Mouse (Mus musculus): ENCODE results near the gene Tead3.

The Tead3 gene

GRCm38 (mm10) chr17:28308297-28309195 is 42.1 kb downstream of the Tead3 start:
- peak; percentile 83 to 92 for DNase-seq (ENCODE audit: low spot score in 2 of 2)

- no peak for DNase-seq (ENCODE audit: low spot score in 2 of 2)
Measured at GRCm38 (mm10) chr17:28305172-28305571, 45.4 kb downstream of the Tead3 start.

GRCm38 (mm10) chr17:28300850-28301249 is 49.8 kb downstream of the Tead3 start:
- no peak for DNase-seq (ENCODE audit: low spot score in 2 of 2)

GRCm38 (mm10) chr17:28300323-28300722 is 50.3 kb downstream of the Tead3 start:
- DNase-seq (ENCODE audit: low spot score in 2 of 2), result no peak

- no peak for DNase-seq (ENCODE audit: low spot score in 2 of 2)
Measured at GRCm38 (mm10) chr17:28299669-28300320, 50.8 kb downstream of the Tead3 start.

- no peak for DNase-seq (ENCODE audit: low spot score in 2 of 2)
Measured at GRCm38 (mm10) chr17:28298888-28299287, 51.7 kb downstream of the Tead3 start.

- DNase-seq (ENCODE audit: low spot score in 2 of 2), result no peak
Measured at GRCm38 (mm10) chr17:28294449-28295333, 55.9 kb downstream of the Tead3 start.

- DNase-seq (ENCODE audit: low spot score in 2 of 2), result no peak
Measured at GRCm38 (mm10) chr17:28293716-28294115, 56.9 kb downstream of the Tead3 start.

GRCm38 (mm10) chr17:28291346-28291745 is 59.3 kb downstream of the Tead3 start:
- no peak for DNase-seq (ENCODE audit: low spot score in 2 of 2)

GRCm38 (mm10) chr17:28290671-28291070 is 59.9 kb downstream of the Tead3 start:
- no peak for DNase-seq (ENCODE audit: low spot score in 2 of 2)

- DNase-seq (ENCODE audit: low spot score in 2 of 2), result peak; percentile 48 to 62
Measured at GRCm38 (mm10) chr17:28290262-28290661, 60.4 kb downstream of the Tead3 start.

- DNase-seq (ENCODE audit: low spot score in 2 of 2), result no peak
Measured at GRCm38 (mm10) chr17:28287980-28288379, 62.6 kb downstream of the Tead3 start.

GRCm38 (mm10) chr17:28287578-28287977 is 63.0 kb downstream of the Tead3 start:
- no peak for DNase-seq (ENCODE audit: low spot score in 2 of 2)

GRCm38 (mm10) chr17:28286964-28287363 is 63.7 kb downstream of the Tead3 start:
- DNase-seq (ENCODE audit: low spot score in 2 of 2), result no peak

GRCm38 (mm10) chr17:28286133-28286532 is 64.5 kb downstream of the Tead3 start:
- no peak for DNase-seq (ENCODE audit: low spot score in 2 of 2)

- no peak for DNase-seq (ENCODE audit: low spot score in 2 of 2)
Measured at GRCm38 (mm10) chr17:28283199-28283598, 67.4 kb downstream of the Tead3 start.

- DNase-seq (ENCODE audit: low spot score in 2 of 2), result no peak
Measured at GRCm38 (mm10) chr17:28281866-28282441, 68.7 kb downstream of the Tead3 start.
